Mouse (Mus musculus) forebrain, embryonic 14.5 days (tissue): ENCODE data around the gene Gm10518. TPM values are rescaled to one million over a fixed set of nuclear protein-coding genes. Genes with fewer than 3 reads are reported as not detected.
A peak's percentile ranks its signal among the peaks of the same experiment; 100 is the strongest.

Source experiments
- ATAC-seq: fragments of 200-750 bp; cut with Nextera tagmentation; 2 replicates; pipeline ENCODE4 v1.8.0; 2017; ENCODE audit warnings: mild to moderate bottlenecking, moderate library complexity
- DNase-seq: peaks from one replicate; pipeline ENCODE4 v3.0.0-alpha.2; 2015; ENCODE audit warnings: low spot score
- H3K27ac ChIP-seq: fragments of 300-500 bp; sonication (generic); 2 replicates; pipeline ENCODE4 v1.5.1; 2014; ENCODE audit warnings: low read depth, mild to moderate bottlenecking, control low read depth, low read length, moderate library complexity
- H3K27me3 ChIP-seq: fragments of 300-500 bp; sonication (generic); replicated peaks from 2 replicates; pipeline ENCODE4 v1.6.1; 2014; ENCODE audit warnings: low read length, control low read depth, mixed read lengths; ENCODE audit not compliant: control insufficient read depth, insufficient read depth
- H3K36me3 ChIP-seq: fragments of 300-500 bp; sonication (generic); 2 replicates; pipeline ENCODE4 v1.6.1; 2014; ENCODE audit warnings: low read length, control low read depth; ENCODE audit not compliant: control insufficient read depth, insufficient read depth
- H3K4me1 ChIP-seq: fragments of 300-500 bp; sonication (generic); 2 replicates; pipeline ENCODE4 v1.6.1; 2014; ENCODE audit warnings: antibody characterized with exemption, low read length, control low read depth; ENCODE audit not compliant: control insufficient read depth, insufficient read depth
- H3K4me2 ChIP-seq: fragments of 300-500 bp; sonication (generic); 2 replicates; pipeline ENCODE4 v1.6.1; 2014; ENCODE audit warnings: mild to moderate bottlenecking, control low read depth, low read length
- H3K4me3 ChIP-seq: fragments of 300-500 bp; sonication (generic); 2 replicates; pipeline ENCODE4 v1.5.1; 2014; ENCODE audit warnings: low read depth, low read length, control low read depth
- H3K9ac ChIP-seq: fragments of 300-500 bp; sonication (generic); 2 replicates; pipeline ENCODE4 v1.6.1; 2014; ENCODE audit warnings: mild to moderate bottlenecking, low read length, control low read depth, moderate library complexity
- H3K9me3 ChIP-seq: fragments of 300-500 bp; sonication (generic); replicated peaks from 2 replicates; pipeline ENCODE4 v1.6.1; 2016; ENCODE audit warnings: low read length, control low read depth, mixed read lengths; ENCODE audit not compliant: control insufficient read depth
- WGBS: fragments of 180-500 bp; shearing (Covaris S2); extraction: QIAGEN DNeasy Blood & Tissue Kit; methylation state at CpG from one replicate; pipeline ENCODE4 v1.1.7; 2014; 5-methylcytosine and 5-hydroxymethylcytosine counted together
- polyA plus RNA-seq: library from polyadenylated mRNA; unstranded; fragments of >200 nt; fragmentation: Nextera tagmentation; extraction: Ambion mirVana; gene quantifications from 2 replicates; pipeline ENCODE4 v1.2.1, GENCODE M21; 2014

Gene Gm10518
- polyA plus RNA-seq, 1 experiment from 2014 or later = not detected

- no peak overlapping the region for H3K4me2 ChIP-seq
- ATAC-seq (peak; percentile 62), DNase-seq (peak; percentile 64)
- no peaks in the 10 kb centered on the region for H3K9me3 ChIP-seq
- 10% methylated on average over 5 of the region's 5 CpGs for WGBS
- no peaks in the 10 kb centered on the region for H3K4me1 ChIP-seq
- no peaks in the 10 kb centered on the region for H3K36me3 ChIP-seq
- no peak overlapping the region for H3K4me3 ChIP-seq
- H3K27ac ChIP-seq = no peak overlapping the region
- H3K9ac ChIP-seq = no peak overlapping the region
- no peaks in the 10 kb centered on the region for H3K27me3 ChIP-seq
Observed at GRCm38 (mm10) chr1:179844894-179845293, 41.7 kb downstream of the Gm10518 start.

DNA sequence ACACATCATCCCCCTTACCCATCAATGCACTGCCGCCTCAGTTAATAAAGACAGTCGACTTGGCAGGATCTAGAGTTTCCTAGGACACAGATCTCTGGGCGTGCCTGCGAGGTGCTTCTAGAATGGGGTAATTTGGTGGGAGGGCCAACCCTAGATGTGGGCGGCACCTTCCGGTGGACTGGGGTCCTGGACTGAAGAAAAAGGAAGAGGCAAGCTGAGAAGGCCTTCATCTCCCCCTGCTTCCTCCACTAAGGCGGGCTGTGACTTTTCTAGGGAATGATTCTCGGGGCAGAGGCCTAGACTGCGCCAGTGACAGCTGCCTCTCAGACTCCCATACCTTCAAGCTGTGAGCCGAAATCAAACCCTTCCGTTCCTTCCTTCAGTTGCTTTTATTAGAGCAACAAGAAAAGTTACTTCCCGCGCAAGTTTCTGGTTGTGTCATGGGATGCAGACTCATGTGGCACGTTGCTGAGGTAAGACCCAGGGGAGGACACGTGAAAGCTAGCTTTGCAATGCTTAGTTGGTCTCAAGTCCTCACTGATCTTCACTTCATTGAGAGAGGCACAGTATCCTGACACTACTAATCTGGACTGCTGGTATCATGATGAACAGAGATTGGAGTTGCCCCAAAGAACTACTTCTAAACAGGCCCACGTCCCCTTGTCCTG is 42.8 kb downstream of the Gm10518 start:
- Histone ChIP-seq H3K27ac (no peak overlapping the region), H3K4me3 (no peak overlapping the region), H3K9me3 (no peaks in the 10 kb centered on the region), H3K27me3 (no peaks in the 10 kb centered on the region), H3K36me3 (no peaks in the 10 kb centered on the region), H3K4me2 (no peak overlapping the region), H3K9ac (no peak overlapping the region), H3K4me1 (no peaks in the 10 kb centered on the region)
- 80% methylated on average over 16 of the region's 16 CpGs for WGBS
- DNase-seq = no peak
- no peak for ATAC-seq

- ATAC-seq (no peak), DNase-seq (no peak)
- no peaks in the 10 kb centered on the region for H3K9me3 ChIP-seq
- no peak overlapping the region for H3K9ac ChIP-seq
- WGBS = 58% methylated on average over 7 of the region's 7 CpGs
- no peaks in the 10 kb centered on the region for H3K36me3 ChIP-seq
- H3K4me2 ChIP-seq = no peak overlapping the region
- H3K27ac ChIP-seq = no peak overlapping the region
- no peaks in the 10 kb centered on the region for H3K27me3 ChIP-seq
- H3K4me3 ChIP-seq = no peak overlapping the region
- no peaks in the 10 kb centered on the region for H3K4me1 ChIP-seq
Observed at GRCm38 (mm10) chr1:179847173-179847572, 44.0 kb downstream of the Gm10518 start.

GRCm38 (mm10) chr1:179847759-179848389 is 44.7 kb downstream of the Gm10518 start:
- Histone ChIP-seq H3K27me3 (no peaks in the 10 kb centered on the region), H3K36me3 (no peaks in the 10 kb centered on the region), H3K9me3 (no peaks in the 10 kb centered on the region), H3K9ac (peak overlapping the region; percentile 63), H3K4me2 (peak overlapping the region; percentile 66), H3K4me3 (peak overlapping the region; percentile 35), H3K27ac (no peak overlapping the region), H3K4me1 (no peaks in the 10 kb centered on the region)
- DNase-seq (peak; percentile 81), ATAC-seq (peak; percentile 83)
- WGBS = 3% methylated on average over 20 of the region's 20 CpGs

DNA sequence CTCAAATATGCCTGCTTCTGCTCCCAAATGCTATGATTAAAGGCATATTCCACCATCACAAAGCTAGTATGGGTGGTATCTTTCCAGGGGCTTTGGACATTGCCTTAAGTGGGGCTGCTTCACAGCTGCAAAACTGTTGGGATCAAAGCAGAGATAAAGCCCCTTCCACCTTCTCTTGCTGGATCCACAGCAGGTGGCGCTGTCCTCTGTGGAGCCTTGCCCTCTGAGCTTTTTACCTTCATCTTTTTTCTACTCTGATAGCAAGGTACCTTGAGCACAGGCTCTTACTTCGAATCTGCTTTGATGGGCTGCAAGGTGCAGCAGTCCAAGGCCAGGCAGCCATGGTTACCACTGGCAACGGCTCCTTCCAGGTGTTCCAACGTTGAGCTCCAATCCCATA is 50.2 kb downstream of the Gm10518 start:
- ATAC-seq (no peak), DNase-seq (peak; percentile 25)
- 56% methylated on average over 4 of the region's 4 CpGs for WGBS
- Histone ChIP-seq H3K4me1 (no peaks in the 10 kb centered on the region), H3K27ac (no peak overlapping the region), H3K9me3 (no peaks in the 10 kb centered on the region), H3K4me2 (no peak overlapping the region), H3K4me3 (no peak overlapping the region), H3K36me3 (no peaks in the 10 kb centered on the region), H3K9ac (no peak overlapping the region), H3K27me3 (no peaks in the 10 kb centered on the region)

Other genes with a start within 250 kb of the Gm10518 start
- 114 and 125 TPM in 2 replicates for gene Sccpdh, start 135.2 kb upstream of the Gm10518 start, polyA plus RNA-seq
- not detected in 2 replicates for gene Kif28, start 58.1 kb upstream of the Gm10518 start, polyA plus RNA-seq
- gene Ahctf1, start 304 bp downstream of the Gm10518 start, polyA plus RNA-seq = 17.1 and 20.6 TPM in 2 replicates
- gene Cdc42bpa, start 157.1 kb downstream of the Gm10518 start, polyA plus RNA-seq = 18.1 and 22.5 TPM in 2 replicates